Mouse (Mus musculus) hindbrain, embryonic 10.5 days (tissue): Measurements from ENCODE around the gene U2af1l4. TPM values are rescaled to one million over a fixed set of nuclear protein-coding genes. Genes with fewer than 3 reads are reported as not detected.

Source experiments
- DNase-seq: peaks from one replicate; pipeline ENCODE4 v3.0.0-alpha.2; 2017; ENCODE audit warnings: low spot score
- H3K27ac ChIP-seq: fragments of 300-500 bp; sonication (generic); 2 replicates; pipeline ENCODE4 v1.5.1; 2016; ENCODE audit warnings: mild to moderate bottlenecking, moderate library complexity
- H3K27me3 ChIP-seq: fragments of 300-500 bp; sonication (generic); 2 replicates; pipeline ENCODE4 v1.6.1; 2016; ENCODE audit warnings: mild to moderate bottlenecking; ENCODE audit not compliant: poor library complexity, insufficient read depth, severe bottlenecking
- H3K36me3 ChIP-seq: fragments of 300-500 bp; sonication (generic); 2 replicates; pipeline ENCODE4 v1.6.1; 2016; ENCODE audit warnings: mild to moderate bottlenecking, moderate library complexity
- H3K4me1 ChIP-seq: fragments of 300-500 bp; sonication (generic); replicated peaks from 2 replicates; pipeline ENCODE4 v1.6.1; 2016; ENCODE audit warnings: mild to moderate bottlenecking
- H3K4me3 ChIP-seq: fragments of 300-500 bp; sonication (generic); 2 replicates; pipeline ENCODE4 v1.5.1; 2016; ENCODE audit warnings: mild to moderate bottlenecking, moderate library complexity
- H3K9me3 ChIP-seq: fragments of 300-500 bp; sonication (generic); 2 replicates; pipeline ENCODE4 v1.6.1; 2016; ENCODE audit warnings: mild to moderate bottlenecking, moderate library complexity
- WGBS: fragments of 180-500 bp; shearing (Covaris S2); methylation state at CpG from one replicate; pipeline ENCODE4 v1.1.7; 2016; 5-methylcytosine and 5-hydroxymethylcytosine counted together
- polyA plus RNA-seq: library from polyadenylated mRNA; unstranded; fragments of >200 nt; fragmentation: Nextera tagmentation; extraction: Ambion mirVana; gene quantifications from 2 replicates; pipeline ENCODE4 v1.2.1, GENCODE M21; 2016

U2af1l4 gene
- polyA plus RNA-seq, 1 experiment from 2014 or later: 106 TPM

DNA sequence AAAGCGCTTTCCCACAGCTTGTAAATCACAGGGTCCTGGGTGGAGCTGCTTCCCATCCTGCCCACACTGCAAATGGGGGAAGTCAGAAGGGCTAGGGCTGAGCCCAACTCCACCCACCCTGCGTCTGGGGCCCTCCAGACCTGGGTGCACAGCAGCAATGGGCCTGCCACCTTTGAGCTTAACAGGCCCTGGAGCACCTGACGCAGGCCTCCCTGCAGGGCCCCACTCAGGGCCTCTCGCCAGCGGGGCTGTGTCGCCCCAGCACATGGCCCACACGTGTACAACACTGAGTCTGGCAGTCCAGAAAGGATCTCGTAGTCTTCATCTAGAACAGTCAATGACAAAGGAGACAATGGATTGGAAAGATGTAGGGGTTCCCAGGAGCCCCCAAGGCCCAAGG lies 16.8 kb downstream of the U2af1l4 start:
- H3K4me1 ChIP-seq: no peaks in the 10 kb centered on the region
- no peaks in the 10 kb centered on the region for H3K9me3 ChIP-seq
- H3K36me3 ChIP-seq: peaks cover 100% of the 10 kb centered on the region
- DNase-seq: no peak
- no peaks in the 10 kb centered on the region for H3K27me3 ChIP-seq
- no peak overlapping the region for H3K27ac ChIP-seq
- H3K4me3 ChIP-seq: no peak overlapping the region
- WGBS: 94% methylated on average over 8 of the region's 8 CpGs

DNA sequence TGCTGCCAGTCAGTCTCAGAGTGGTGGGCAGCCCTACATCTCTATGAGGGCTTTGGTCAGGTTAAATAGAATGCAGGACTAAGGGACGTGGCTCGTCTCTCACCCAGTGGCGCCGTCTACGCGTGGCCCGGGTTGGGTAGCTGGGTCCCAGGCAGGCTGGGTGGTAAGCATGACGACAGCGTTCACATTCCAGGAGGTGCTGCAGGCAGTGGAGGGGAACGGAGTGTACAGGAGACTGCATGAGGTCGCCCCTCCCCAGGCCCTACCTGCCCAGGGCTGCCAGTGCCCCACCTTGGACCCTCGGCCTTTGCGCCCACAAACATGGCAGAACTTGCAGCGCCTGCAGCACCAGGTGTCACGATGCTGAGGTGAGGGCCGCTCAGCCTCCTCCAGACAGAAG lies 18.4 kb downstream of the U2af1l4 start:
- Histone ChIP-seq H3K4me1 (peaks cover 3% of the 10 kb centered on the region), H3K27ac (no peak overlapping the region), H3K4me3 (no peak overlapping the region), H3K27me3 (no peaks in the 10 kb centered on the region), H3K9me3 (no peaks in the 10 kb centered on the region), H3K36me3 (peaks cover 100% of the 10 kb centered on the region)
- DNase-seq: no peak
- WGBS: 96% methylated on average over 16 of the region's 16 CpGs

DNA sequence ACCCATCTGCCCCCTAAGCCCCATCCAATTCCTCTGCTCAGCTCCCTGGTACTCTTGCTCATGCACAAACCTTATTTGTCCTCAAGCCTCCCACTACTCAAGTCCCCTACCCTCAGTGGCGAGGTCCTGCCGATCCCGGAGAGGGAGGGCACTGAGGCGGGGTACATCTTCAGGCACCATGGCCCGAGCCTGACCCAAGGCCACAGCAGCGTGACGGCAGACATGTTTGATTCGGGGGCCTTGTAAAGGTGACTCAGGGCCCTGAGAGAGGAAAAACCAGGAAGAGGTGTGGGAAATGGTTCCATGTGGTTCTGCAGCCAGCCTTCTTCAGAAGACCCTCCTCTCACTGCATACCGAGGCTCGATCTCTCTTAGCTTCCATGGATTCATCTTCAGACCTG lies 21.2 kb downstream of the U2af1l4 start:
- peaks cover 20% of the 10 kb centered on the region for H3K4me1 ChIP-seq
- H3K36me3 ChIP-seq: peaks cover 77% of the 10 kb centered on the region
- no peak overlapping the region for H3K27ac ChIP-seq
- H3K9me3 ChIP-seq: no peaks in the 10 kb centered on the region
- WGBS: 94% methylated on average over 10 of the region's 10 CpGs
- DNase-seq: no peak
- H3K27me3 ChIP-seq: no peaks in the 10 kb centered on the region
- H3K4me3 ChIP-seq: no peak overlapping the region

DNA sequence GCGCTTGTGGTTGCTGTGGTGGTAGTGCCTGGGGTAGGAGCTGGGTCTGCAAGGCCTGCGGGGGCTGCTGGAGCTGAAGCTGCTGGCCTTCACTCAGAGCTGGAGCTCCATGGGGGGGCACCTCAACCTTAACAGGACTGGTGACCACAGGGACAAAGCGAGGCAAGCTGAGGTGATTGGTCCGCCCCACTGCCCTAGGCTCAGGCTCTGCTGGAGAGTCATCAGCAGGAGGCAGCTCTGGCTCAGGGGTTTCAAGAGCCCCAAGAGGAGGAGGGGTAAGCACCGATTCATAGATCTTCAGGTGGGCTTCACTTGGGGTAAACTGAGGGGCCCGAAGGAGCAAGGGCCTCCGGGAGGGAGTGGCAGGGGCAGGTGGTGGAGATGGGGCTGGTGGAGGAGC lies 22.1 kb downstream of the U2af1l4 start:
- Histone ChIP-seq H3K9me3 (no peaks in the 10 kb centered on the region), H3K4me3 (0 out of 2 replicates have a peak overlapping the region, but pooled peaks have one; percentile 1), H3K4me1 (peaks cover 26% of the 10 kb centered on the region), H3K36me3 (peaks cover 69% of the 10 kb centered on the region), H3K27me3 (no peaks in the 10 kb centered on the region), H3K27ac (no peak overlapping the region)
- WGBS: 95% methylated on average over 7 of the region's 7 CpGs
- no peak for DNase-seq

DNA sequence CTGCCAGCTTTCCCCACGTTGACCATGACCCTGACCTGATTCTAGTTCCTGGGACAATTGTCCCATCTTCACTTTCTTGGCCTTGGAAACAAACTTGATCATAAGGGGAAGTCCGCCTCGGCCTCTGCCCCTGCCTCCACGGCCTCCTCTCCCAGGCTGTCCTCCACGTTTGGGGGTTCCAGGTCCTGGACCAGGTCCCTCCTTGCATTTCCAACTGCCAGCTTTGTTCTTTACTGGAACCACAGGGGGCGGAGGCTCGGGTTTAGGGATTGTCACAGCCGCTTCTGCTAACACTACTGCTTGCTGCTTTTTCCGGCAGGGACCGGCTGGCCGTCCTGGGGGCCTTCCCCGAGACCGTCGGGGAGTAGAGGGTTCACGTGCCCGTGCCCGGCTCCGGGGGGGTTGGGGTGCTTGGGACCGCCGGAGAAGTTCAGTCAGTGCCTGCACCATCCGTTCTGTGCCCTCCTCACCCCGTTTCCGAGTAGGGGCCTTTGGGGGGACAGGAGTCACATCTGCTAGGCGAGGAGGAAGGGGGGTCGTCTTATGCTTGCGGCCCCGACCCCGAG lies 23.4 kb downstream of the U2af1l4 start:
- H3K36me3 ChIP-seq: peaks cover 55% of the 10 kb centered on the region
- no peaks in the 10 kb centered on the region for H3K27me3 ChIP-seq
- H3K9me3 ChIP-seq: no peaks in the 10 kb centered on the region
- no peak for DNase-seq
- H3K4me3 ChIP-seq: peak overlapping the region; percentile 99
- 89% methylated on average over 28 of the region's 28 CpGs for WGBS
- H3K4me1 ChIP-seq: peaks cover 29% of the 10 kb centered on the region
- peak overlapping the region; percentile 99 for H3K27ac ChIP-seq

DNA sequence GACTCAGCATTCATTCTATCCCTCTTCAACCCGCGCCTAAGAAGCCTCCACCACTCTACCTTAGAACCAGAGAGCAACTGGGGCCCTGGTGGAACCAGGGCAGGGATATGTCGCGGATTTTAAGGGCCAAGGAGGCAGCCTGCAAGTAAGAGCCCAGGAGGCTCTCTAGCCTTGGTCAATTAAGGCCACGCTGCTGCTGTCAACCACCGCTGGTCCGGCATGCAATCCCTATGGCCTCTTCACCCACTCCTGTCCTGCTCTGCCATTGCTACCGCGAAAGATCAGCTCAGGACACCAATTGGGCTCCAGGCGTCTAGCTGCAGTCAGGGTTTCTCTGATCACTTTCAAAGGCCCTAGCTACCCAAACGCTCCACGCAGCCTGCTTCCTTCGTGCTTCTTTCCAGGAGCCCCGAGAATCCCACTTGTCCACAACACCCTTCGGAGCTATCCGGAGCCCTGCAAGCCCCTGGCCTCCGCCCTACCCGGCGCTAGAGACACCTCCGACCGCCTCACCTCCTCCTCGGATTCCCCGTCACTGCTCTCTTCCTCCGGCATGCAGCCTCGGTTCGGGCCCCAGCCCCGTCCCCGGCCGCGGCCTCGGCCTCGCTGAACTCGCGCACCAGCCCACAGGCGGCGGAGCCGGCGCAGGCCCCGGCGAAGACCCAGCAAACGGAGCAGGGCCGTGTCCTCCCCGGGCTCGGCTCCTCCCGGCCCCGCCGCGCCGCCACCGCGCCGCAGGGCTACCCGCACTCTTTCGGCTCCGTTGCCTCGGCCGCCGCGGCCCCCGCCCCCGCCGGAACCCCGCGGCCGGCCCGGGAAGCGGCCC lies 25.0 kb downstream of the U2af1l4 start:
- no peaks in the 10 kb centered on the region for H3K9me3 ChIP-seq
- H3K27ac ChIP-seq: peak overlapping the region; percentile 99
- peaks cover 40% of the 10 kb centered on the region for H3K36me3 ChIP-seq
- peaks cover 29% of the 10 kb centered on the region for H3K4me1 ChIP-seq
- H3K27me3 ChIP-seq: no peaks in the 10 kb centered on the region
- H3K4me3 ChIP-seq: peak overlapping the region; percentile 99
- no peak for DNase-seq
- under 1% methylated on average over 67 of the region's 67 CpGs for WGBS

DNA sequence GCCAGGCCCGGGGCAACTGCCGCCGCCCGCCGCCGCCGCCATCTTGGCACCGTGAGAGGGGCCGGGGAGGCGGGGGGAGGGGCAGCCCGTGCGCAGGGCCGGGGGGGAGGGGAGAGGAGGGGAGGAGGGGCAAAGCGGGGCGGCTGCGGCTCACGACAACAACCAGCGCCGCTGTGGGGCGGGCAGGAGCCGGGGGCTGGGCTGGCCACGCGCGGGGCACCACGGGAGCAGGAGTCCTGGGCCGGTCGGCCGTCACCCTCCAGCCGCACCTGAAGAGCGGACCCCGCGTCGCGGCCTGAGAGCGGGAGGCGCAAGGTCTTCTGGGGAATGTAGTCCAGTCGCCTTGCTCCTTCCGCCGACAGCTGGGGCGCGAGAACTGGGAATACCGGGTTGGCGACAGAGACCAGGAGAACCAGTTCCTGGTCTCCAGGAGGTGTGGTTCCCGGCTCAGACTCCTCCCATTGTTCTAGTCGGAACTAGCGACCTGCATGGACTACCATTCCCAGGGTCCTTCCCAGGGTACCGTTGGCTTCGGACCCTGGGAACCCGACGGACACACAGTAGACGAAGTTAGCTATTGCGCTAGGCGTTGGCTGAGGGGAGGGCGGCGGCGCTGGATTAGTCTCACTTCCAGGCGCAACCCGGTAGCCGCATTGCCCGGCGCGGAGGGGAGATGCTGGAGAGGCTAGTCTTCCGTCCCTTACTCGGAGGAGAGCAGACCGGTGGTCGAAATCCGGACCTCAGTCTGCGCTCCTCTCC lies 25.8 kb downstream of the U2af1l4 start, which contains the start of gene Kmt2b:
Kmt2b (minus strand) TSS at position 51 of the 759 bp plus-strand sequence.
- Histone ChIP-seq H3K36me3 (peaks cover 32% of the 10 kb centered on the region), H3K4me3 (peak within 1 kb of the TSS; percentile 99), H3K9me3 (no peaks in the 10 kb centered on the region), H3K4me1 (peaks cover 33% of the 10 kb centered on the region), H3K27me3 (no peaks in the 10 kb centered on the region), H3K27ac (peak within 1 kb of the TSS; percentile 99)
- under 1% methylated on average over 65 of the region's 68 CpGs for WGBS
- DNase-seq: peak; percentile 98

DNA sequence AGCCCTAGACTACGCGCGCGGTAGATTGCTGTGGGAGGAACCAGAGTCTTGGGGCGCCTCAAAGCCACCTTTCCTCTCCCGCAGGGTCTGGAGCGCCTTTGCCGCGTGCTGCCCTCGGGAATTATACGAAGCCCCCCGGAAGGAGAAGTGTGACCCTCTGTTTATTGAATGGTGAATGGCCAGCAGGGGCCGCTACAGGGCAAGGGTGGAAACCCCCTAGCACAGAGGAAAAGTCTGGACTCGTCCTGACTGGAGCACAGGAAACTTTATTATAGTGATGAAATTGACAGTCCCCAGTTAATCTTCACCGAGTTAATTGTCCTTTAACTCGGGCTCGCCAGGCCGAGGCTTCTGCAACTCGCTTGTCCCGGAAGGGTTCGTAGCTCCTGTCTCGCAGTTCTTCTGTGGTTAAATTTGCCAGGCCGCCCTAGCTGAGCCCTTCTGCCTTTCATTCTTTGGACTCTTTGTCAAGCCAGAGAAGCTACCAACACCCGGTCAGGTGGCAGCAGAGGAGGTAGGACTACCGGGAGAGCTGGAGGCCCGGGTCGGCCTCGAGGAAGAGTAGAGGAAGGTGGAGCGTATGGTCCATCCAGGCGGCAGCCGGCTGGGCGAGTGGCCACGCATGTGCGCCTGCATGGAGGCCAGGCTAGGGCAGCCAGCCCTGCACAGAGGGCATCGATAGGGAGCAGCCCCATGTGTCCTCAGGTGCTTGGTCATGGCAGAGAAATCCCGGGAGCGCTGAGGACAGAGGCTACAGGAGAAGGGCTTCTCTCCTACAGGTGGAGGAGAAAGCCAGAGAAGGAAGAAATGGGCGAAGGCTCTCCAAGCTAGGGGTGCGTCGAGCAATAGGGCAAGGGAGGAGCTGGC lies 26.6 kb downstream of the U2af1l4 start:
- WGBS: 31% methylated on average over 40 of the region's 40 CpGs
- Histone ChIP-seq H3K36me3 (peaks cover 24% of the 10 kb centered on the region), H3K27ac (peak overlapping the region; percentile 99), H3K4me1 (peaks cover 33% of the 10 kb centered on the region), H3K27me3 (no peaks in the 10 kb centered on the region), H3K4me3 (peak overlapping the region; percentile 99), H3K9me3 (no peaks in the 10 kb centered on the region)
- DNase-seq: peak; percentile 90

DNA sequence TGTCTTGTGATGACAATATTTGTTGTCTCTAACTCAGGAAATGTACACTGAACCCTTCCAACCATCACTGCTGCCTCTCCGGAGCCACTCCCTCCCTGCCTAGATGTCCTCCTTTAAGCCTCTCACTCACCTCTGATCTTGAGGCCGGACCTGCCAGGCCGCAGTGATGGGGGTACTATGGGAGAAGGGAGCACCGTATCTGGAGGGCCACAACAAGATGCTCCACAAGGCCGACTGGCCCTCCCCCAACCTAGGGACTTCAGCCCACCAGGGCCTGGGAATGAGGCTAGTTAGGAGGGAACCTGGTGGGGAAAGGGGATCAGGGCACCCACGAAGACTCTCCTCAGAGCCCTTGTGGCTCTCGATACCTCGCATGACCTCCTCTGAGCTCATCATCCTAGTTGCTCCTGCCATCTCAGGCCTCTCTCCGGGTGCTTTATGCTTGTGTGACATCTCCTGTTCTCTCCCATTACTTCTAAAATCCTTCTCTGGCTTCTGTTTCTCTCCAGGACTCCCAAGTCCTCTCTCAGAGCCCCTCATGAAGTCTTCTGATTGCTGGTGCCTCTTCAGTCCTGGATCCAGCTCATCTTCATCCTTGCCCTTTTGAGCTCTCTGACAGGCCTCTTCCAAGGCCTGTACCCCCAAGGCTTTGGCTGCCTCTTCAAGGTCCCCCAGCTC lies 28.0 kb downstream of the U2af1l4 start:
- H3K9me3 ChIP-seq: no peaks in the 10 kb centered on the region
- DNase-seq: no peak
- H3K27ac ChIP-seq: peak overlapping the region; percentile 23; the same call in 1 of the 2 replicates
- 84% methylated on average over 9 of the region's 9 CpGs for WGBS
- no peak overlapping the region for H3K4me3 ChIP-seq
- H3K4me1 ChIP-seq: peaks cover 39% of the 10 kb centered on the region
- peaks cover 10% of the 10 kb centered on the region for H3K36me3 ChIP-seq
- H3K27me3 ChIP-seq: no peaks in the 10 kb centered on the region

DNA sequence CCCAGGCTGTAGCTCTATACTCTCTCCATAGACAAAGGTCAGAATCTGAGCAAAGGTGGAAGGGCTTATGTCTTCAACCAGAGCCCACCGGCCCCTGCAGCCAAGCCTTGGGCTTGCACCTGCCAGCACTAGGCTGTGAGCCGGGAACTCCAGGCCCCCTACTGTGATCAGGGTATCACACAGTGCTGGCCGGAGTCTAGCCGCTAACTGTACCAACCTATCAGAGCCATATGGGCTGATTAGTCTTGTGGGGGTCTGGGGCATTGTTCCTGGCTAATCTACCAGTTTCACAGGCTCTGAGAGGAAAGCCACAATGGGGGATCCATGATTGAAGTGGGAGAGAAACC lies 28.5 kb downstream of the U2af1l4 start:
- 52% methylated on average over 4 of the region's 4 CpGs for WGBS
- peaks cover 5% of the 10 kb centered on the region for H3K36me3 ChIP-seq
- H3K4me1 ChIP-seq: peaks cover 36% of the 10 kb centered on the region
- no peaks in the 10 kb centered on the region for H3K9me3 ChIP-seq
- no peak for DNase-seq
- no peaks in the 10 kb centered on the region for H3K27me3 ChIP-seq
- peak overlapping the region; percentile 23; the same call in 1 of the 2 replicates for H3K27ac ChIP-seq
- no peak overlapping the region for H3K4me3 ChIP-seq

DNA sequence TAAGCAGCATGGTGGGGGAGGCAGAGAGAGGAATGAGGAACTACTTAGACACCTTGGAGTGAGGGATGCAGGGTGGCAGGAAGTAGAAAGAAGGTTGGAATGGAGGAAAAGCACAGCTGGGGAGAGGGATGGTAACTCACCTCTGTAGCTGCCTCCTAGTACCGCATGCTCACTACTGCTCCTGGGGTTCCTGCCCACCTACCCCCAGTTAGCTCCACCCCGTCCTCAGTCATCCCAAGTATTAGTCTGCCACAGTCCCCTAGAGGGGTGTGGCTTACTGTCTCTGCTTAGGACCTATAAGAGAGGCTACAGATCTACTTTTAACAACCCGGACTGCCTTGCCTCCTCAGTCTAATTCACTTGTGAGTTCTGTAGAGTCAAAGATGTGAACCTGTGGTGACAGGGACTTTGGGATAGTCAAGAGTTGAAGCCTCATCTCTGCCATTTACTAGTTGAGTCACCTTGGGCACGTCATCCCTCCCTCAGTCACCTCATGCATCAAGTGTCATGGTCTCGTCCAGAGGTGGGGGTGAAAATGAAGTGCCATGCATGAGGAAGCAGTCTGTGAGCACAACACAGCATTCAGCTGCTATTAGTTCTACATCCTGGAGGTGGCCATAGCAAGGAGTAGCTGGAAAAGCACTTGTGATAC lies 29.8 kb downstream of the U2af1l4 start:
- WGBS: 56% methylated on average over 5 of the region's 5 CpGs

More for the DNA sequence above, 29.8 kb downstream of the U2af1l4 start:
- no peaks in the 10 kb centered on the region for H3K27me3 ChIP-seq
- H3K36me3 ChIP-seq: no peaks in the 10 kb centered on the region
- no peak overlapping the region for H3K4me3 ChIP-seq
- H3K27ac ChIP-seq: no peak overlapping the region
- peaks cover 23% of the 10 kb centered on the region for H3K4me1 ChIP-seq
- DNase-seq: no peak
- no peaks in the 10 kb centered on the region for H3K9me3 ChIP-seq
